Mouse (Mus musculus) cortical plate, adult 2 months (tissue): Measurements from ENCODE around the gene Pde4dip.

Experiments
- CTCF ChIP-seq: fragments of 200-500 bp; IDR thresholded peaks from 2 replicates; pipeline ENCODE4 v1.5.1; 2011; ENCODE audit warnings: mild to moderate bottlenecking, control low read depth, low read length; ENCODE audit not compliant: insufficient read depth; ENCODE audit errors: extremely low read depth
- POLR2A ChIP-seq: fragments of 200-500 bp; IDR thresholded peaks from 2 replicates; pipeline ENCODE4 v1.6.1; 2011; ENCODE audit warnings: mild to moderate bottlenecking, low read length, control low read depth; ENCODE audit not compliant: insufficient read depth; ENCODE audit errors: extremely low read depth

DNA sequence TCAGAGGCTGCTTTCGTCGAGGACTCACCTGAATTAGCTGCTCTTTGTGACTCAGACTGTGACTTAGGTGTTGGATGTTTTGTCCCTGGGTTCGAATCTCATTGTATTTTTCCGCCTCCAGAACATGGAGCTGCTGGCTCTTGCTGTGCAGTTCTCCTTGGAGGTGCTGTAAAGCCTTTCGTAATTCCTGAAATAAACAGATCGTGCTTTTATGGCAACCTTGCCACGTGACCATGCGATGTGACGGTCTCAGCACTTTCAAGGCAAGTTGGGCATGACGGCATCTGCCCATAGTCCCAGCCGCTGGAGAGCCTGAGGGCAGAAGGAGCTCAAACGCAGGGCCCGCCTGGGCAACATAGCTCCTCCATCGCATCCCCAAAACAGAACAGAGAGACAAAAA is 133.1 kb downstream of the Pde4dip start:
- TF ChIP-seq CTCF, result no peak
- TF ChIP-seq POLR2A, result no peak
